26 mouse cellular contexts compared by ENCODE assay signal in genomic region chr17:83759547-83759946, GRCm38 (mm10). TPM values are rescaled to one million over a fixed set of nuclear protein-coding genes. Genes with fewer than 3 reads are reported as not detected.
DNase-seq lines count a peak whose midpoint lies in the region; ATAC-seq and TF ChIP-seq lines count a peak whose summit lies in the region.
"Had no signal": no experiment of that assay in that cellular context is flagged by ENCODE, and none has a peak within 500 bp of the region (broad histone marks: within the 10 kb centered on the region; RNA-seq: fewer than 3 reads in every experiment).

No protein-coding gene starts in this region.

- 59% methylated on average over 4 of the region's 4 CpGs for WGBS in liver, embryonic 12.5 days (ENCODE audit: insufficient replicate concordance)
- WGBS in liver, postnatal 0 days (ENCODE audit: insufficient replicate concordance) = 69% methylated on average over 4 of the region's 4 CpGs

- H3K36me3 ChIP-seq in liver, embryonic 12.5 days = peaks cover 86% of the 10 kb centered on the region
- peaks cover 26% of the 10 kb centered on the region for H3K36me3 ChIP-seq in liver, postnatal 0 days (replicated peaks; ENCODE audit: insufficient read depth, low read length)

- peak; percentile 64 for ATAC-seq in cerebellum, adult (ENCODE audit: insufficient number of reproducible peaks, low FRiP score, low TSS enrichment)
- peak; percentile 95 for ATAC-seq in frontal cortex, adult (ENCODE audit: low TSS enrichment)
- ATAC-seq in liver, embryonic 12.5 days = no peak
- ATAC-seq in liver, postnatal 0 days = no peak
- ATAC-seq: forebrain, embryonic 15.5 days; hindbrain, embryonic 16.5 days; midbrain, embryonic 15.5 days had no signal

- no peak overlapping the region for H3K9ac ChIP-seq in liver, embryonic 12.5 days
- H3K9ac ChIP-seq in liver, postnatal 0 days (replicated peaks) = no peak overlapping the region
- H3K9ac ChIP-seq: embryonic facial prominence, embryonic 12.5 days; forebrain, embryonic 15.5 days; heart, embryonic 15.5 days; kidney, embryonic 15.5 days; liver, embryonic 15.5 days; lung, embryonic 15.5 days; midbrain, embryonic 15.5 days had no signal

- no peak for DNase-seq in cerebellum, postnatal 14 days
- no peak for DNase-seq in frontal cortex, postnatal 36 days (ENCODE audit: low spot score in 2 of 2)
- no peak for DNase-seq in liver, postnatal 0 days
- peak; percentile 16 to 21 for DNase-seq in cerebellum, postnatal 36 days
- DNase-seq in testis, postnatal 14 days (ENCODE audit: low spot score) = no peak
- DNase-seq: adrenal gland, adult 8-10 months; embryo, embryonic 11 days; gastrocnemius, postnatal 10 days; kidney, adult 18-20 months; left cerebral cortex, postnatal 4 days; right cerebral cortex, postnatal 4 days had no signal

- no peaks in the 10 kb centered on the region for H3K4me1 ChIP-seq in liver, embryonic 12.5 days
- H3K4me1 ChIP-seq in liver, postnatal 0 days (ENCODE audit: insufficient read depth) = no peaks in the 10 kb centered on the region
- H3K4me1 ChIP-seq: forebrain, embryonic 15.5 days; heart, embryonic 15.5 days; kidney, embryonic 15.5 days; liver, embryonic 15.5 days; lung, embryonic 15.5 days; midbrain, embryonic 10.5 days; midbrain, embryonic 15.5 days had no signal

- no peaks in the 10 kb centered on the region for H3K27me3 ChIP-seq in liver, embryonic 12.5 days (replicated peaks)
- H3K27me3 ChIP-seq in liver, postnatal 0 days (ENCODE audit: insufficient read depth, low read length) = no peaks in the 10 kb centered on the region
- H3K27me3 ChIP-seq: embryonic facial prominence, embryonic 12.5 days; forebrain, embryonic 15.5 days; heart, embryonic 15.5 days; kidney, embryonic 15.5 days; liver, embryonic 15.5 days; lung, embryonic 15.5 days; midbrain, embryonic 15.5 days had no signal

- TF ChIP-seq EP300 in liver, postnatal 0 days (IDR thresholded peaks at IDR 0.05; ENCODE audit: low read depth) = no peak

- TF ChIP-seq CTCF in liver, postnatal 0 days (IDR thresholded peaks at IDR 0.05; ENCODE audit: low read depth) = no peak

- 0 out of 2 replicates have a peak overlapping the region, but pooled peaks have one; percentile 6 for H3K27ac ChIP-seq in liver, embryonic 12.5 days
- no peak overlapping the region for H3K27ac ChIP-seq in liver, postnatal 0 days (ENCODE audit: low read depth)
- H3K27ac ChIP-seq: embryonic facial prominence, embryonic 12.5 days; forebrain, embryonic 15.5 days; heart, embryonic 10.5 days; heart, embryonic 15.5 days; kidney, embryonic 15.5 days; liver, embryonic 15.5 days; lung, embryonic 15.5 days; midbrain, embryonic 10.5 days; midbrain, embryonic 15.5 days; stomach, postnatal 0 days had no signal

- H3K9me3 ChIP-seq in liver, embryonic 12.5 days (replicated peaks) = no peaks in the 10 kb centered on the region
- no peaks in the 10 kb centered on the region for H3K9me3 ChIP-seq in liver, postnatal 0 days (ENCODE audit: low read length)
- H3K9me3 ChIP-seq: embryonic facial prominence, embryonic 12.5 days; forebrain, embryonic 15.5 days; G1E; heart, embryonic 10.5 days; heart, embryonic 15.5 days; kidney, embryonic 15.5 days; liver, embryonic 15.5 days; lung, embryonic 15.5 days; midbrain, embryonic 10.5 days; midbrain, embryonic 15.5 days had no signal

- H3K4me2 ChIP-seq in liver, embryonic 12.5 days = no peak overlapping the region
- no peak overlapping the region for H3K4me2 ChIP-seq in liver, postnatal 0 days (ENCODE audit: low read depth, low read length)
- H3K4me2 ChIP-seq: embryonic facial prominence, embryonic 12.5 days; forebrain, embryonic 15.5 days; heart, embryonic 15.5 days; kidney, embryonic 15.5 days; liver, embryonic 15.5 days; lung, embryonic 15.5 days; midbrain, embryonic 15.5 days had no signal

- no peak overlapping the region for H3K4me3 ChIP-seq in liver, embryonic 12.5 days
- no peak overlapping the region for H3K4me3 ChIP-seq in liver, postnatal 0 days (ENCODE audit: low read depth, low read length)
- H3K4me3 ChIP-seq: embryonic facial prominence, embryonic 12.5 days; forebrain, embryonic 15.5 days; heart, embryonic 10.5 days; heart, embryonic 15.5 days; kidney, embryonic 15.5 days; liver, embryonic 15.5 days; lung, embryonic 15.5 days; midbrain, embryonic 10.5 days; midbrain, embryonic 15.5 days had no signal

RNA-seq across cellular contexts. Expression of gene Mta3, which starts 53.6 kb away (rescaled TPM):
- polyA plus RNA-seq in liver, embryonic 12.5 days (2016; fragmentation: Nextera tagmentation; extraction: Ambion mirVana) = 60.2 and 66.4 TPM in 2 replicates
- polyA plus RNA-seq in liver, postnatal 0 days (2015; fragmentation: Nextera tagmentation; extraction: Ambion mirVana) = 26.1 and 28.1 TPM in 2 replicates

Comparison
In these comparisons a context has a peak if more than half of its experiments do, and no peak if none do; other contexts are left out.
1. DNase-seq: peak in cerebellum, postnatal 36 days (2 of 2); none in cerebellum, postnatal 14 days (0 of 2), frontal cortex, postnatal 36 days (0 of 2), liver, postnatal 0 days (single experiment) and testis, postnatal 14 days (single experiment).
2. ATAC-seq: peak in cerebellum, adult (single experiment) and frontal cortex, adult (single experiment); none in liver, embryonic 12.5 days (single experiment) and liver, postnatal 0 days (single experiment).